8 mouse cellular contexts compared by ENCODE assay signal in the genomic region with DNA sequence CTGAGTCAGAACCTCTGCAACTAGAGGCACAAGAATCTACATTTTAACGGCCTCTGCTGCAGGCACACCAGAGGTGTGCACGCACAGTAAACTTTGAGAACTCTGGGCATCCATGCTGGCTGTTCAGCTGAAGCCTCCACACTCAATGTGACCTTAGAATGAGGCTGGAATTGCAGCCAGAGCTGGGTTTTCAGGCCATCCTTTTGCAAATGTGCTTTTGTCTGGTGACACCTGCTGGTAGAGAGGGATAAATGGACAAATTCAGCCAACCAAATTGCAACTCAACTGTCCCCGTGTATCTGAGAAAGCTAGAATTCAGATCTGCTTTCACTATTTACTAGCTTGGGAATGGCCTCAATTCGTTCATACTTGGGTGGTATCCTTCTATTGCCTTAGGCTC. TPM values are rescaled to one million over a fixed set of nuclear protein-coding genes. Genes with fewer than 3 reads are reported as not detected.
A peak's percentile ranks its signal among the peaks of the same experiment; 100 is the strongest.
DNase-seq lines count a peak whose midpoint lies in the region; ATAC-seq and TF ChIP-seq lines count a peak whose summit lies in the region.

No protein-coding gene starts in this region.

- 38% methylated on average over 4 of the region's 4 CpGs for WGBS in forebrain, embryonic 14.5 days
- WGBS in small intestine, adult 2 months, result 15% methylated on average over 4 of the region's 4 CpGs

- peak; percentile 52; the same call in 1 of the 2 replicates for TF ChIP-seq CTCF in small intestine, adult 2 months (IDR thresholded peaks at IDR 0.05; ENCODE audit: extremely low read depth, insufficient read length, insufficient replicate concordance, low read depth, low read length)

- H3K4me3 ChIP-seq in forebrain, embryonic 14.5 days (ENCODE audit: low read depth, low read length), result no peak overlapping the region
- H3K4me3 ChIP-seq in small intestine, adult 2 months (ENCODE audit: low read depth, low read length), result no peak overlapping the region

- intact Hi-C loops in heart, postnatal 36 days (cut with DNase I), result loop anchor here (1.0 to 5.0 kb wide), 3 partner anchors 49 to 483 kb away; no protein-coding TSS in a partner anchor

- no peak overlapping the region for H3K27ac ChIP-seq in forebrain, embryonic 14.5 days (ENCODE audit: low read depth, low read length)
- no peak overlapping the region for H3K27ac ChIP-seq in small intestine, adult 2 months (ENCODE audit: insufficient read depth, low read depth, low read length)

- peak; percentile 29 for DNase-seq in ovary, adult 18-20 months (ENCODE audit: low spot score)
- no peak for DNase-seq in ovary, postnatal 10 days (ENCODE audit: low spot score)
- peak; percentile 52 for DNase-seq in brain, embryonic 18.5 days (ENCODE audit: low read depth, low spot score)
- DNase-seq in forebrain, embryonic 14.5 days (ENCODE audit: low spot score), result peak; percentile 87
- peak; percentile 57 to 67 for DNase-seq in heart, postnatal 36 days
- DNase-seq in left cerebral cortex, adult 11 months (ENCODE audit: low spot score), result peak; percentile 45

- no peaks in the 10 kb centered on the region for H3K9me3 ChIP-seq in forebrain, embryonic 14.5 days (replicated peaks; ENCODE audit: control insufficient read depth, low read length)

- no peak overlapping the region for H3K9ac ChIP-seq in forebrain, embryonic 14.5 days (ENCODE audit: low read length)

- H3K27me3 ChIP-seq in forebrain, embryonic 14.5 days (replicated peaks; ENCODE audit: control insufficient read depth, insufficient read depth, low read length), result no peaks in the 10 kb centered on the region
- H3K27me3 ChIP-seq in small intestine, adult 2 months (ENCODE audit: control insufficient read depth, insufficient read depth, low read length), result no peaks in the 10 kb centered on the region

- no peaks in the 10 kb centered on the region; the same call in 1 of the 2 replicates for H3K4me1 ChIP-seq in forebrain, embryonic 14.5 days (ENCODE audit: control insufficient read depth, insufficient read depth, low read length)
- peaks cover 12% of the 10 kb centered on the region; the same call in 1 of the 2 replicates for H3K4me1 ChIP-seq in small intestine, adult 2 months (ENCODE audit: control insufficient read depth, insufficient read depth, insufficient read length, low read length)

- no peak overlapping the region for H3K4me2 ChIP-seq in forebrain, embryonic 14.5 days (ENCODE audit: low read length)

- TF ChIP-seq POLR2A in small intestine, adult 2 months (IDR thresholded peaks at IDR 0.05; ENCODE audit: low read depth, low read length), result no peak

- no peaks in the 10 kb centered on the region for H3K36me3 ChIP-seq in forebrain, embryonic 14.5 days (ENCODE audit: control insufficient read depth, insufficient read depth, low read length)
- H3K36me3 ChIP-seq in small intestine, adult 2 months (ENCODE audit: control insufficient read depth, insufficient read depth, low read length), result no peaks in the 10 kb centered on the region

- ATAC-seq in forebrain, embryonic 14.5 days, result peak; percentile 55
- ATAC-seq in megakaryocyte-erythroid progenitor cell, adult 5-6 weeks (replicated peaks; ENCODE audit: low FRiP score, low TSS enrichment, poor library complexity, severe bottlenecking), result peak; percentile 79; the same call in 1 of the 2 replicates

RNA-seq across cellular contexts. Expression of gene Fsd1l, which starts 37.1 kb away (rescaled TPM):
- 24.0 and 36.6 TPM in 2 replicates for polyA plus RNA-seq in forebrain, embryonic 14.5 days (2014; fragmentation: Nextera tagmentation; extraction: Ambion mirVana)
- total RNA-seq in heart, postnatal 36 days (2021), result 10 to 100 TPM; 43.6 to 47.7 TPM
- total RNA-seq in megakaryocyte-erythroid progenitor cell, adult 5-6 weeks (2014; fragmentation: Nextera tagmentation), result 4.9 and 10.5 TPM in 2 replicates
- 4.3 and 9.9 TPM in 2 replicates for total RNA-seq in megakaryocyte-erythroid progenitor cell, adult 5-6 weeks (2017)
- 0.09 and 0.53 TPM in 2 replicates for polyA plus RNA-seq in small intestine, adult 2 months (2012; rRNA removed)
